Mouse (Mus musculus) embryonic facial prominence, embryonic 11.5 days (tissue): ENCODE measurements around the gene Tmcc3. TPM values are rescaled to one million over a fixed set of nuclear protein-coding genes. Genes with fewer than 3 reads are reported as not detected.

Experiments
- ATAC-seq: fragments of 200-750 bp; cut with Nextera tagmentation; replicated peaks from 2 replicates; pipeline ENCODE4 v1.8.0; 2017; ENCODE audit warnings: low read depth; ENCODE audit not compliant: insufficient number of reproducible peaks, low FRiP score, low TSS enrichment
- DNase-seq: peaks from one replicate; pipeline ENCODE4 v3.0.0-alpha.2; 2015; ENCODE audit warnings: low spot score
- H3K27ac ChIP-seq: fragments of 300-500 bp; sonication (generic); replicated peaks from 2 replicates; pipeline ENCODE4 v1.5.1; 2014; ENCODE audit warnings: mild to moderate bottlenecking, low read depth, low read length, control low read depth
- H3K27me3 ChIP-seq: fragments of 300-500 bp; sonication (generic); 2 replicates; pipeline ENCODE4 v1.6.1; 2014; ENCODE audit warnings: mild to moderate bottlenecking, low read length, moderate library complexity, mixed read lengths; ENCODE audit not compliant: control insufficient read depth, insufficient read depth
- H3K36me3 ChIP-seq: fragments of 300-500 bp; sonication (generic); replicated peaks from 2 replicates; pipeline ENCODE4 v1.6.1; 2014; ENCODE audit warnings: low read depth, mild to moderate bottlenecking, low read length, moderate library complexity, mixed read lengths; ENCODE audit not compliant: control insufficient read depth, insufficient read depth
- H3K4me1 ChIP-seq: fragments of 300-500 bp; sonication (generic); 2 replicates; pipeline ENCODE4 v1.6.1; 2014; ENCODE audit warnings: low read length, mixed read lengths; ENCODE audit not compliant: control insufficient read depth, insufficient read depth
- H3K4me2 ChIP-seq: fragments of 300-500 bp; sonication (generic); 2 replicates; pipeline ENCODE4 v1.6.1; 2014; ENCODE audit warnings: low read depth, mild to moderate bottlenecking, control low read depth, low read length, moderate library complexity
- H3K4me3 ChIP-seq: fragments of 300-500 bp; sonication (generic); 2 replicates; pipeline ENCODE4 v1.5.1; 2014; ENCODE audit warnings: low read depth, low read length, control low read depth
- H3K9ac ChIP-seq: fragments of 300-500 bp; sonication (generic); replicated peaks from 2 replicates; pipeline ENCODE4 v1.6.1; 2014; ENCODE audit warnings: mild to moderate bottlenecking, control low read depth, low read length
- H3K9me3 ChIP-seq: fragments of 300-500 bp; sonication (generic); replicated peaks from 2 replicates; pipeline ENCODE4 v1.6.1; 2016; ENCODE audit warnings: mild to moderate bottlenecking, low read length, inconsistent platforms, mixed read lengths; ENCODE audit not compliant: control insufficient read depth
- WGBS: fragments of 180-500 bp; shearing (Covaris S2); extraction: QIAGEN DNeasy Blood & Tissue Kit; methylation state at CpG from one replicate; pipeline ENCODE4 v1.1.7; 2014; 5-methylcytosine and 5-hydroxymethylcytosine counted together
- polyA plus RNA-seq: library from polyadenylated mRNA; unstranded; fragments of >200 nt; fragmentation: Nextera tagmentation; extraction: Ambion mirVana; gene quantifications from 2 replicates; pipeline ENCODE4 v1.2.1, GENCODE M21; 2014

Gene Tmcc3
- polyA plus RNA-seq, 1 experiment from 2014 or later: 3.0 TPM

DNA sequence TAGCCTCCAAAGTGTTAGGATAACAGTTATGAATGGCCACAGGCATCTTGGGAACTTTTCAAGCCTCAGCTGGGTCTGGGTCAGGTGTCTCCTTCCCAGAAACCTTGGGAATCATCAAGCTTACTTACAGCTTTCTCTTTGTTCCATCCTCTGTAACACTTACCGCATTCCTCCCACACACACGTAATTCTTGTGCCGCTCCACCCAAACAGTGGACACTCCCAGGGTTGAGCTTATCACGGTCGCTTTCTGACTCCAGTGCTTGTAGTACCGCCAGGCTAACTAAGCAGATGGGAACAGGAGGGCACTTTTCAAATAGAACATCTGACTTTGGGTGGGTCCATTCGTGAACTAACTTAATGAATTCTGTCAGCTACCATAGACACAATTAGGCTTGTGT lies 249.6 kb downstream of the Tmcc3 start:
- Histone ChIP-seq H3K27me3 (no peaks in the 10 kb centered on the region), H3K4me1 (no peaks in the 10 kb centered on the region), H3K4me3 (no peak overlapping the region), H3K36me3 (no peaks in the 10 kb centered on the region), H3K4me2 (no peak overlapping the region), H3K9me3 (no peaks in the 10 kb centered on the region), H3K27ac (no peak overlapping the region), H3K9ac (no peak overlapping the region)
- ATAC-seq (no peak), DNase-seq (no peak)
- WGBS: 73% methylated on average over 7 of the region's 7 CpGs

- Histone ChIP-seq H3K36me3 (no peaks in the 10 kb centered on the region), H3K9ac (no peak overlapping the region), H3K9me3 (no peaks in the 10 kb centered on the region), H3K4me3 (no peak overlapping the region), H3K4me2 (no peak overlapping the region), H3K4me1 (no peaks in the 10 kb centered on the region), H3K27ac (no peak overlapping the region), H3K27me3 (no peaks in the 10 kb centered on the region)
- ATAC-seq: no peak
- WGBS: 16% methylated on average over 1 of the region's 1 CpGs
- DNase-seq: no peak
Observed at GRCm38 (mm10) chr10:94562188-94562587, 250.4 kb downstream of the Tmcc3 start.

DNA sequence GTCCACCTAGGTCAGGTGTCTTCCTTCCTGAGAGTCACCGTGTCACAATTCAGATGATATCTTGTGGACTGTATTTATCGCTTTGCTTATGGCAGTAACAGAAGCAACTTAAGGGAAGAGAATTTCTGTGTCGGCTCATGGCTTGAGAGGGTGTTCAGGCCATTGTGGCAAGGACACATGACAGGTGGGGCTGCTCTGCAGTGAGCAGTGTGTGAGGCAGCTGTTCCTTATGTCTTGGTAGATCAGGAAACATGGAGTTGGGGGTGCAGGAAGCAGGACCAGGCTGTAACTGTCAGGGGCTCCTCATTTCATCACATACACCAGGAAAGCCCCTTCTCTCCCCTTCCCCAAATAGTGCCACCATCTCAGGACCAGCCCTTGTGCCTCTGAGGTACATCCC lies 251.2 kb downstream of the Tmcc3 start:
- no peaks in the 10 kb centered on the region for H3K36me3 ChIP-seq
- no peaks in the 10 kb centered on the region for H3K27me3 ChIP-seq
- H3K4me3 ChIP-seq: no peak overlapping the region
- H3K9ac ChIP-seq: no peak overlapping the region
- DNase-seq (no peak), ATAC-seq (no peak)
- 87% methylated on average over 3 of the region's 3 CpGs for WGBS
- H3K4me2 ChIP-seq: no peak overlapping the region
- no peaks in the 10 kb centered on the region for H3K9me3 ChIP-seq
- H3K4me1 ChIP-seq: no peaks in the 10 kb centered on the region
- H3K27ac ChIP-seq: no peak overlapping the region

- Histone ChIP-seq H3K4me1 (no peaks in the 10 kb centered on the region), H3K9me3 (no peaks in the 10 kb centered on the region), H3K27me3 (no peaks in the 10 kb centered on the region), H3K27ac (no peak overlapping the region), H3K36me3 (no peaks in the 10 kb centered on the region), H3K4me3 (no peak overlapping the region), H3K4me2 (no peak overlapping the region), H3K9ac (no peak overlapping the region)
- no peak for ATAC-seq
- peak; percentile 42 for DNase-seq
- 47% methylated on average over 7 of the region's 7 CpGs for WGBS
Observed at GRCm38 (mm10) chr10:94565410-94566221, 253.9 kb downstream of the Tmcc3 start.

- no peaks in the 10 kb centered on the region for H3K9me3 ChIP-seq
- no peaks in the 10 kb centered on the region for H3K4me1 ChIP-seq
- 68% methylated on average over 21 of the region's 21 CpGs for WGBS
- ATAC-seq (no peak), DNase-seq (no peak)
- H3K4me3 ChIP-seq: no peak overlapping the region
- no peak overlapping the region for H3K4me2 ChIP-seq
- H3K27me3 ChIP-seq: no peaks in the 10 kb centered on the region
- no peaks in the 10 kb centered on the region for H3K36me3 ChIP-seq
- H3K9ac ChIP-seq: no peak overlapping the region
- no peak overlapping the region for H3K27ac ChIP-seq
Observed at GRCm38 (mm10) chr10:94566222-94566868, 254.6 kb downstream of the Tmcc3 start.

- DNase-seq (no peak), ATAC-seq (no peak)
- Histone ChIP-seq H3K4me1 (no peaks in the 10 kb centered on the region), H3K27ac (no peak overlapping the region), H3K9me3 (no peaks in the 10 kb centered on the region), H3K27me3 (no peaks in the 10 kb centered on the region), H3K4me2 (no peak overlapping the region), H3K36me3 (no peaks in the 10 kb centered on the region), H3K4me3 (no peak overlapping the region), H3K9ac (no peak overlapping the region)
- WGBS: 91% methylated on average over 6 of the region's 6 CpGs
Observed at GRCm38 (mm10) chr10:94567251-94567650, 255.5 kb downstream of the Tmcc3 start.

DNA sequence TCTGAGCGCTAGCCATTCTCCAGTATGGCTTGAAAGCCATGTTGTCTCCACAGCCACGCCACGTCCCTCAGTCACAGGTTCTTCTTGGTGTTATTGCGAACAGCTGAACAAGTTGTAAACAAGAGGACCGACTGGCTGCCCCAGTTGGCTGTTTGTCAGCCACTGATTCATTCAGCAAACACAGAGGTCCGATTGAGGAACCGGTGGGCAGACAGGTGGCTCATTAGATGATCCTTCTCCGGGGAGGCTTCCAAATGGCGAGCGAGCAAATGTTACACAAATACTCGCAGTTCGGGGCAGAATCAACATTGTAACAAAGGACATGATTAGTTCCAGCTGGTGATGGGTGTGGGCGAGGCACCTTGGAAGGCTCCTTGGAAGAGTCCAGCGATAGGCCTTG lies 256.2 kb downstream of the Tmcc3 start:
- Histone ChIP-seq H3K4me1 (no peaks in the 10 kb centered on the region), H3K36me3 (no peaks in the 10 kb centered on the region), H3K4me3 (no peak overlapping the region), H3K9ac (no peak overlapping the region), H3K27me3 (no peaks in the 10 kb centered on the region), H3K4me2 (no peak overlapping the region), H3K9me3 (no peaks in the 10 kb centered on the region), H3K27ac (no peak overlapping the region)
- WGBS: 70% methylated on average over 14 of the region's 14 CpGs
- ATAC-seq (no peak), DNase-seq (no peak)

DNA sequence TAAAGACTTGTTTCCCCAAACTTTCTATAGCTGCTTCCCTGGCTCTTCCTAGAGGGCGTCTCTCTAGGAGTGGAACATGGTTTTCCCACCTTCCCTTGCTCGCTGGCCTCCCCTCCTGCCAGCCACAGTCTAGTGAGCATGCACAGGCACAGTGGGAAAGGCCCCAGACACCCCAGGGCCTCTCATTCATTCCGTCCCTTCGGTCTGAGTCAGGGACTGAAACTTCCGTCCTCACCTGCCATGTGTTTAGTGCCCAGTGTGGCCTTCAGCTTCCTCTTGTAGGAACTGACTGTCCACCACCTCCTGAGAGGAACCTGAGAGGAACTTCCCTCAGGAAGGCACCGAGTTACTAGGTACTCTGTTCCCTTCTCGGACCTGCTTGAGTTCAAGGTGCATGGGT lies 257.1 kb downstream of the Tmcc3 start:
- H3K4me1 ChIP-seq: no peaks in the 10 kb centered on the region
- H3K9ac ChIP-seq: no peak overlapping the region
- no peak overlapping the region for H3K4me2 ChIP-seq
- no peaks in the 10 kb centered on the region for H3K36me3 ChIP-seq
- DNase-seq: no peak
- H3K4me3 ChIP-seq: no peak overlapping the region
- WGBS: 83% methylated on average over 7 of the region's 7 CpGs
- H3K9me3 ChIP-seq: no peaks in the 10 kb centered on the region
- H3K27me3 ChIP-seq: no peaks in the 10 kb centered on the region
- no peak for ATAC-seq
- no peak overlapping the region for H3K27ac ChIP-seq
